Mouse (Mus musculus) frontal cortex, postnatal 36 days (tissue): ENCODE results near the gene Ppa2.

ENCODE experiments used
- DNase-seq, 2 experiments: peaks; one replicate each; pipeline ENCODE4 v3.0.0; 2022; ENCODE audit warnings: low spot score in 2 of 2

Ppa2 gene

DNA sequence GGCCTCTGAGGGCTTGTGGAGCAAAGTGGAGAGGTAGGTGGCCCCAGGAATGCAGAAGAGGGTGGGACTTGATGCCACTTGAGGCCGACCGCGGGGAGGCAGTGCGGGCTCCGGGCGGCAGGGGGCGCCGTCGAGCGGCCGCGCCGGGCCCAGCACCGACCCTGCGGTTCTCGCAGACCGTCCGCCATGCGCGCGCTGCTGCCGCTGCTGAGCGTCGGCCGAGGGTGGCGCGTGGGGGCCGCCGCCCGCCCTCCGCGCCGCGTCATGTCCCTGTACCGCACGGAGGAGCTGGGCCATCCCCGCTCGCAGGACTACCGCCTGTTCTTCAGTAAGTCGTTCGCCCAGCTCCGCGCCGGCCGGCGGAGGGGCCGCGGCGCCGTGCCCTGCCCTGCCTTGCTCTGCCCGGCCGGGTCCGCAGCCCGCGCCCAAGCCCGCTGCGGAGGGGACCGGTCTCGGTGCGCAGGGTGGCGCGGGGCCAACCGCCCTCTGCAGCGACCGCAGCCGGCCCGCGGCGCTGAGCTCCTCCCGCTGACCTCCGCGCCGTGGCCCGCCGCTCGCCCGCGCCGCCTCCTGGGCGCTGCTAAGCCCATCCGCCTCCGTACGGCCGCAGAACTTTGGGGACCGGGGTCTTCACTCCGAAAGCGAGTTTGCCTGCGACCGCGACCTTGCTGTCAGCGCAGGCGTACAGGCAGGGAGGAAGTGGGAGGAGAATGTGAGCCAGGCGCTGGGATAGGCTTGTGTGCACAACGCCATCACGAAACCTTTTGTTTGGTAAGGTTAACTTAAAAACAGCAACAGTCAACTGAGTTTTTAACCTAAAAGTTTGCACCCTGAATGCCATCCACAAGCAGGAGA is at the start of gene Ppa2:
Gene Ppa2, plus strand, starts transcription at position 157 of the 855 bp plus-strand sequence.
- peak; percentile 73 to 76 for DNase-seq

DNA sequence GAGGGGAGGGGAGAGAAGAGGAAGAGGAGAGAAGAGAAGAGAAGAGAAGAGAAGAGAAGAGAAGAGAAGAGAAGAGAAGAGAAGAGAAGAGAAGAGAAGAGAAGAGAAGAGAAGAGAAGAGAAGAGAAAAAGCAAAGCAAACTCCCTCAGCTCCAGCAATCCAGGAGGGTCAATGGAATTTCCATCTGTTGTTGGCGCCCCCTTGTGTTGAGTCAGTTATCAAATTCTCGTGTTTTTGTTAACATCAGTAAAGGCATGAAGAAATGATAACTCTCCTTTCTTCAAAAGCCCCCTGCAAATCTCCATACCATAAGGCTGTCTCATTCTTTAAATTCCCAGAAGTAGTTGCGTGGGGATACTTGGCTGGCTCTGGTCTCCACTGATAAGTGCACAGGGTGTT is 38.0 kb upstream of the Ppa2 start:
- DNase-seq, result peak; percentile 77 to 91

DNA sequence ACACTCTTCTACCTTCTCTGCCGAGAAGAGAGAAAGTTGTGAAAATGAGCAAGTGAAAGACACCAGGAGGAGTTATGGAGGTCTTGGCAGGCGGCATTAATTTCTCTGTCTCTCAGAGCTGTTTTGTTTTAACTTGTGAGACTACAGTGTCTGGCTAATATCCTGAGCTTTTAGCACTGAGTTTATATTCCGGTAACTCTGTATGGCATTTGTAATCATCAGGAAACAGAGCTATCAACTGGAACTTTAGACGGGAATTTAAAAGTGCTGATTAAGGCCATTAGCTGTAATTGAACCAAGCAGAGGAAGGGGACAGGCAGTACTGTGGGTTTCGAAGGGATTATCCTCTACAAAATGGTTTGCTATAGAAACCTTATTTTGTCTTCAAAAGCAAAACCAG is 25.3 kb upstream of the Ppa2 start:
- DNase-seq, result no peak

DNA sequence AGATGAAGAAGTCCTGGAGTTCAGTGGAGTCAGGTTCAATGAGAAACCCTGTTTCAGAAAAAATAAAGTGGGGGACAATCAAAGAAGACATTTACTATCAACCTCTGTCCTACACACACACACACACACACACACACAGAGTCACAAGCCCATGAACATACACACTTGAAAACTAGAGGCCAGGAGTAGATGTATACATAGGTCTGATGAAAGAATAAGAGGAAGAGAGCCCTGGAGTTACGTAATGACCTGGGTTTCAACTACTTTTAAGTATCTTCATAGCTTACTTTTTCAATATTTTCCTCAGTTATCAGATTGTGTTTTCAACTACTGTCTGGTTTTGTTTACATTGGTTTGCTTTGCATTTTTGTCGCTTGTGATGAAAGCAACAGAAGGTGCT is 21.1 kb upstream of the Ppa2 start:
- no peak for DNase-seq

DNA sequence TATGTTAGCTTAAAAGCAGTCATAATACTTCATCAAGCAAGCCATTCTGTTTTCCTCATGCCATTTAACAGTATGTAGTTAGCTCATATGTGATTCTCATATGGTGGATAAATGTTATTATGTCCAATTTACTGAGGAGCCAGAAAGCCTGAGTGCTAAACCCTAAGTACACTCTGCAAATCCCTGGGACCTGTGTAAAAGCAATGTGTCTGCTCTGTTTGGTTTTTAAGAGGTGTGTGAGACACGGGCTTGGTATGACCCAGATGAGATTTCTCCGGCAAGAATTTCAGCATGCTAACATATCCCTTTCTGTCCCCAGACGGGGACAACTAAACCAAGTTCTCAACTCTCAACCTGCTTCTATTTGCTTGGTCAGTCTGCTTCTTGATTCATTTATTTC is 5.6 kb upstream of the Ppa2 start:
- DNase-seq, result no peak

GRCm38 (mm10) chr3:133308361-133308760 is 1.5 kb upstream of the Ppa2 start:
- DNase-seq, result no peak

DNA sequence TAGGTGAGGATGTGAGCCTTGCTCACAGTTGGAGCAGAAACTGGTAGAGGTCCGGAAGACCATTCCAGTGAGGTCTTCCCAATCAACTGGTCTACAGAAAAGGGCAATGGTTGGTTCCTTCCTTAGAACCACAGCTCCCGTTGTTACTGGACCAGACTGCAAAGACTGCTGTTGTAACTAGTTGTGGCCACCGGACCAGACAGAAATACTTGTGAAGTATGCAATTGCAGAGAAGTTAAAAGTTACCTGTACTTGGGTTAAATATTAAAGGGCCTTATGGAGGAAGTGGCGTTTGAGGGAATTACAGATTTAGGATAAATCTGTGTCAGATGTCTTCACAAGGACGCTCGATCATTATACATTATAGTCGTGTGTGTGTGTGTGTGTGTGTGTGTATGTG is 551 bp upstream of the Ppa2 start:
- DNase-seq, result no peak

DNA sequence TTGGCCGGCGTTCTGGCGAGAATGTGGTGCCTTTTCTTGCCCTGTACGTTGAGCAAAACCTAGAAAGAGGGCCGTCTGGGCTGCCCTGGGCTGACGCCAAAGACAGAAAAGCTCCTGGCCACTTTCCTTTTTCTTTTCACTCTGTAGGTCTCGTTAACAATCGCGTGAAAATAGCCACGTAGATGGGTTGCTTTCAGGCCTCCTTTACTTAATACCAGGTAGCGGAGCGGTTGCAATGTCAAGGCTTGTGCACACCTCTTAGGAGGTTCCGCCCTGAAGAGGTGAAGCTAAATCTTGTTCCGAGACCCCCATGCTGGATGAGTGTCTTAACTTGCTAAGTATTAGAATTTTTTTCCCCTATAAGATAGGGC is 884 bp downstream of the Ppa2 start:
- DNase-seq, result no peak

GRCm38 (mm10) chr3:133312331-133312730 is 2.4 kb downstream of the Ppa2 start:
- DNase-seq, result no peak

DNA sequence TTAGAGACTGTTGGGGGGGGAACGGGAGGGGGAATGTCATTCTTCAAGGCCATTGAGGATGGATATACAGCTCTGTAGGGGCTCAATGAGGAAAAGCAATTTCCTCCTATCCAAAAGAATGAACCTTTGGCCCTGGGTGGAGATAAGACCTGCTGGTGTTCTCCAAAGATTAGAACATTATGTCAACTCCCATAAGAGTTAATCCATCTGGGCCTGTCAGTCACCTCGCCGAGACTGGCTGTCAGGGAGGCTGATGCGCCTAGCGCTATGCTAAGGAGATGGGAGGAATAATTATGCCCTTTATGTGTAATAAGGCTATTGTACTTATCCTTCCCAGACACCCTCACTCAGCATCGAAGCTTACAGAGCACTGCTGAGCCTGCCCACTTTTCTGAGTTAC is 2.9 kb downstream of the Ppa2 start:
- no peak for DNase-seq

- no peak for DNase-seq
Measured at GRCm38 (mm10) chr3:133313491-133314199, 3.7 kb downstream of the Ppa2 start.

- DNase-seq, result peak; percentile 67 to 75
Measured at GRCm38 (mm10) chr3:133314475-133314874, 4.6 kb downstream of the Ppa2 start.

DNA sequence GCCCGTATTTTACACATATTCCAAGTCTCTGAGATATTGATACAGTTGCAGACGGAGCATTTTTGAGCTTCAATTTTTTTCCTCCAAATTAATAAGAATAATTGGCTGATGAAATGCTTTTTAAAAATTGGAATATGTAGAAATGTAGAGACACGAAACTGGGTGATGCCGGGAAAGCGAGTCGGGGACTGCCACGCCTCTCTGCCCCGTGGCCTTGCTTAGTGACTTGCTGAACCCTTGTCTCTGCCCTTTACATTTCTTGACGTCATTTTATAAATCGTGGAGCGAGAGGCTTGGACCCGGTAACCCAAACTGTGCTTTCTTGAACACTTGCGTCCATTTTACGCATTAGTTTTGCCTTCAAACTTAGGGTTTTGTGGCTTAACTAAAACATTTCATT is 5.1 kb downstream of the Ppa2 start:
- no peak for DNase-seq

DNA sequence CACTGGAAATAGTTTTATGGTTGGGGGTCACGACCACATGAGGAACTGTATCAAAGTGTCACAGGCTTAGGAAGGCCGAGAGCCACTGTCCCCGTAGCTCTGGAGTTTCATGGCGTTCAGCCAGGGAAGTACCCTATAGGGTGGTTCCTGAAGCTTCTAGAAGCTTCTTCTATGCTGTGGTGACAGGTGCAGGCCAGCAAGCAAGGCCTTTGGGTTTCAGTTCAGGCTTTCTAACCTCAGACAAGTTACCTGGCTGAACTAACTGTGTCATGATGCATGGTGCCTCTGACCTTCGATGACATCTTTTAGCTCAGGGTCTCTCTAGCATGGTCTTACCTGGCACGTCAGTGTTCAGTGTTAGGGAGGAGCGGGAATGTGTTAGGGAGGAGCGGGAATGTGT is 5.7 kb downstream of the Ppa2 start:
- DNase-seq, result no peak

GRCm38 (mm10) chr3:133317845-133318244 is 7.9 kb downstream of the Ppa2 start:
- no peak for DNase-seq

GRCm38 (mm10) chr3:133318596-133318995 is 8.7 kb downstream of the Ppa2 start:
- DNase-seq, result no peak

DNA sequence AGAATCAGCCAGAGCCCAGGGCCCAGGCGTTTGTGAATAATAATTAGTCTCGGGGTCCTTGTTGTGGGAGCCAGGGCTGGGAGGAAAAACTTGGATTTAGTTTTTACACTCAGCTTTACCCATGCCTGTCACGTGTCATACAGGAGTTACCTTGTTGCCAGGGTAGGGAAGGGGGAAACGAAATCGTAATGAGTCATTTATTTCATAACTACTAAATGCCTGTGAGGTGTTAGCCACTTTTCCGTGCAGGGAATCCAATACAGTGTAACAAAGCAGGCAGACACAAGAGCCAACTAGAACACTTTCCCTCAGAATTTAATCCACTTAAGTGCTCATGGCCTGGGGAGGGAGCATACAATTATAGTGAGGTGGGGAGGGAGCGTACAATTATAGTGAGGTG is 9.9 kb downstream of the Ppa2 start:
- no peak for DNase-seq

GRCm38 (mm10) chr3:133320313-133320712 is 10.4 kb downstream of the Ppa2 start:
- DNase-seq, result no peak

DNA sequence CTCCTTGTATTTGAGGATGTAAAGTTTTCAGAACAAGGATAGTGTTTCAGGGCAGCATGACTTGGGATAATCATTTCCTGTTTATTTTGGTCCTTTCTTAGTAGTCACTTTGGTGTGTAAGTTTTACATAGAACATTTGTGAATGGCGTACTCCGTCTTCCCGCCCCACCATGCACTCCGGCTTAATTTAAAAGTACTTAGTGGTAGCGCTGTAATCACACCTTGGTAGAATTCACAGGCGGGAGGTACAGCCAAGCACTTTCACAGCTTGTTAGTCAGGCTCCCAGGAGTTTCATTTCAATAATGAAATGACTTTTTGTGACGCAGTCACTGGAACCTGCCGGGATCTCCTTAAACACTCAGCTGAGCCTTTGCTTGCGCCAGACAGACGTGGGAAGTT is 12.0 kb downstream of the Ppa2 start:
- DNase-seq, result no peak

GRCm38 (mm10) chr3:133322552-133322951 is 12.6 kb downstream of the Ppa2 start:
- no peak for DNase-seq

DNA sequence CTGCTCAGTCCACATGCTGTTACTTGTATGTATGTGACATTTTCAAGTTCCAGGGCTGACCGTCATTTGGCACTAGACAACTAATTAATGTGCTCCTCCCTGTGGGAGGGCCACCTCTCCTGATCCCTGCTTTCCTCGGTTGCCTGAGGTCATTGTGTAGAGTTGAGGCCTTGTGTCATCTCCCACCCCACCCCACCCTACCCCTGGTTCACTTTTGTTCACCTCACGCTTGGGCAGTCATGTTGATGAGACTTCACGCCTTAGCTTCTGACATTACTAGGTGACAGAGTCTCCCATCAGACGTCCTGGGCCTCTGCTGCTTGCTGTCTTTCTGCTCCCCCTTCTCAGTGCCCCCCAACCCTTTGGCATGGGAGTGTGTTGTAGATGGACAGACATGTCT is 15.2 kb downstream of the Ppa2 start:
- DNase-seq, result no peak

GRCm38 (mm10) chr3:133328551-133328950 is 18.6 kb downstream of the Ppa2 start:
- DNase-seq, result no peak

GRCm38 (mm10) chr3:133329406-133329805 is 19.5 kb downstream of the Ppa2 start:
- DNase-seq, result no peak
